8 mouse cellular contexts compared by ENCODE assay signal in genomic region chr6:119512701-119513100, GRCm38 (mm10).
"Had no signal": no experiment of that assay in that cellular context is flagged by ENCODE, and none has a peak within 500 bp of the region (broad histone marks: within the 10 kb centered on the region; RNA-seq: fewer than 3 reads in every experiment).

No protein-coding gene starts in this region.

- DNase-seq: kidney, adult 9 months; kidney, postnatal 10 days; lung, adult 2 months; lung, postnatal 4 days; midbrain, embryonic 14.5 days; right cerebral cortex, postnatal 14 days; thymus, adult 2 months; thymus, postnatal 36 days had no signal
